Mouse (Mus musculus) CH12.LX (cell line): ENCODE measurements at regions not wholly inside any gene's neighbourhood (a gene's known extent, or its start where the extent isn't known, plus 50 kb on each side); places are given as distances from the start of the nearest gene placed in this dataset.

Source experiments
- CTCF ChIP-seq, 2 experiments: IDR thresholded peaks in 1 of 2; conservative IDR thresholded peaks in 1 of 2; 2 replicates each; pipeline ENCODE4 v1.5.1; 2011 to 2012; ENCODE audit warnings: low read depth in 2 of 2, low read length in 2 of 2, improper control_type of control experiment in 1 of 2, inconsistent platforms in 1 of 2, mild to moderate bottlenecking in 1 of 2, moderate library complexity in 1 of 2
- EP300 ChIP-seq: IDR thresholded peaks from 2 replicates; pipeline ENCODE4 v1.6.1; 2011; ENCODE audit warnings: low read length, improper control_type of control experiment
- ETS1 ChIP-seq: conservative IDR thresholded peaks from 2 replicates; pipeline ENCODE4 v1.6.1; 2012; ENCODE audit warnings: low read depth, mild to moderate bottlenecking, inconsistent platforms, low read length, improper control_type of control experiment, moderate library complexity
- GABPA ChIP-seq: IDR thresholded peaks from 2 replicates; pipeline ENCODE4 v1.6.1; 2012; ENCODE audit warnings: low read depth, low read length, improper control_type of control experiment, inconsistent platforms; ENCODE audit not compliant: insufficient replicate concordance
- JUN ChIP-seq: IDR thresholded peaks from 2 replicates; pipeline ENCODE4 v1.6.1; 2011; ENCODE audit warnings: low read depth, mild to moderate bottlenecking, low read length, improper control_type of control experiment, moderate library complexity; ENCODE audit not compliant: insufficient read depth
- NELFE ChIP-seq: IDR thresholded peaks from 2 replicates; pipeline ENCODE4 v1.6.1; 2011; ENCODE audit warnings: low read depth, low read length, improper control_type of control experiment
- PAX5 ChIP-seq: IDR thresholded peaks from 2 replicates; pipeline ENCODE4 v1.6.1; 2012; ENCODE audit warnings: low read length, inconsistent platforms, mixed read lengths
- POLR2A ChIP-seq: IDR thresholded peaks from 2 replicates; pipeline ENCODE4 v1.6.1; 2011; ENCODE audit warnings: low read depth, mild to moderate bottlenecking, improper control_type of control experiment, low read length
- TBP ChIP-seq: conservative IDR thresholded peaks from 2 replicates; pipeline ENCODE4 v1.6.1; 2011; ENCODE audit warnings: low read depth, low read length, improper control_type of control experiment
- TCF12 ChIP-seq: IDR thresholded peaks from 2 replicates; pipeline ENCODE4 v1.6.1; 2014; ENCODE audit warnings: low read depth, mild to moderate bottlenecking, inconsistent platforms, low read length, improper control_type of control experiment
- UBTF ChIP-seq: IDR thresholded peaks from 2 replicates; pipeline ENCODE4 v1.6.1; 2012; ENCODE audit warnings: low read depth, mild to moderate bottlenecking, inconsistent platforms, low read length, improper control_type of control experiment, moderate library complexity
- USF1 ChIP-seq: IDR thresholded peaks from 2 replicates; pipeline ENCODE4 v1.6.1; 2014; ENCODE audit warnings: low read depth, mild to moderate bottlenecking, inconsistent platforms, low read length, improper control_type of control experiment
- ZMIZ1 ChIP-seq: IDR thresholded peaks from 2 replicates; pipeline ENCODE4 v1.6.1; 2012; ENCODE audit warnings: low read depth, mild to moderate bottlenecking, inconsistent platforms, low read length, improper control_type of control experiment

DNA sequence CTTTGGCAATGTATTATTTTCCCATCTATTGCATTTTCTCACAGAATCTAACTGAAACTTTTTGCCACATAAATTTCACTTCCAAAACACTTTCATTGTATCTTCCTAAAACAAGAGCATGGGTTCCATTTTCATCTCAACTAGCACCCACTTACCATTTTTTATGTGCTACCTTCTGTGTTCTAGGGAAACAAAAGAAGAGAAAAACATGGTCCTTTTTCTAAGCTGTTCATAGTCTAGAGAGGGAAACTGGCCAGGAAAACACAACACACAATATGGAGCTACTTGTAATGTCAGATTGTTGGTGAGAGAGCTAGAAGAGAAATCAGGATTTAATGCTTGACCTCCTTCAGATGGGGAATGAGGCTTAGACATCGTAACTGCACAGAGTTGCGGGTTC is 361.6 kb upstream of the Gm11042 start:
- TF ChIP-seq UBTF (no peak), EP300 (no peak), PAX5 (no peak), NELFE (no peak), POLR2A (no peak), USF1 (no peak), JUN (no peak), TCF12 (no peak), GABPA (no peak), TBP (no peak), ETS1 (no peak), CTCF (conservative IDR thresholded peaks at IDR 0.05 in 1 of 2, IDR thresholded peaks at IDR 0.05 in 1 of 2; ENCODE audit: low read depth in 2 of 2, low read length in 2 of 2) (no peak), ZMIZ1 (no peak)
